Mouse (Mus musculus): Measurements from ENCODE around the gene Babam1. TPM values are rescaled to one million over a fixed set of nuclear protein-coding genes. Genes with fewer than 3 reads are reported as not detected.

Gene Babam1
- polyA plus RNA-seq, 1 experiment from 2014 or later: 66.8 TPM

GRCm38 (mm10) chr8:71403107-71403885, 6.6 kb downstream of the Babam1 start:
- 0 out of 2 replicates have a peak, but pooled peaks cover 4% of the 10 kb centered on the region for H3K4me1 ChIP-seq (replicated peaks; ENCODE audit: control insufficient read depth, insufficient read depth, low read length)
- H3K9ac ChIP-seq (ENCODE audit: low read depth, low read length): no peak overlapping the region
- H3K27ac ChIP-seq (ENCODE audit: low read depth, low read length): peak overlapping the region; percentile 35; the same call in 1 of the 2 replicates
- H3K9me3 ChIP-seq (ENCODE audit: control insufficient read depth): no peaks in the 10 kb centered on the region
- H3K4me2 ChIP-seq (replicated peaks; ENCODE audit: low read depth): no peak overlapping the region
- peak; percentile 68 for ATAC-seq
- no peak for TF ChIP-seq CTCF (IDR thresholded peaks at IDR 0.05; ENCODE audit: low read depth)
- H3K36me3 ChIP-seq (ENCODE audit: control insufficient read depth, insufficient read depth): peaks cover 18% of the 10 kb centered on the region
- 28% methylated on average over 6 of the region's 6 CpGs for WGBS
- H3K4me3 ChIP-seq (ENCODE audit: low read depth, low read length): no peak overlapping the region
- no peaks in the 10 kb centered on the region for H3K27me3 ChIP-seq (replicated peaks; ENCODE audit: control insufficient read depth, insufficient read depth, low read length)

DNA sequence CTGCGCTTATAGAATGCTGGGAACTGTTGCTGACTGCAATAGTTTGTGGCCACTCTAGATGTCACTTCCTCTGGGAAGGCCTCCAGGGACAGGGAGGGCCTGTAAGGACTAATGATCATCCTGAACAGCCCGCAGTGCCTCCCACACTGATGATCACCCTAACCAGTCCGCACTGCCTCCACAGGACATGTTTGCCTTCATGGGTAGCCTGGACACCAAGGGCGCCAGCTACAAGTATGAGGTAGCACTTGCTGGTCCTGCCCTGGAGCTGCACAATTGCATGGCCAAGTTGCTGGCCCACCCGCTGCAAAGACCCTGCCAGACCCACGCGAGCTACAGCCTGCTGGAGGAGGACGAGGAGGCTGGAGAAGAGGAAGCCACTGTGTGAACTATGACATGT, 7.3 kb downstream of the Babam1 start:
- Histone ChIP-seq H3K4me2 (replicated peaks; ENCODE audit: low read depth) (no peak overlapping the region), H3K27ac (ENCODE audit: low read depth, low read length) (no peak overlapping the region), H3K4me1 (replicated peaks; ENCODE audit: control insufficient read depth, insufficient read depth, low read length) (0 out of 2 replicates have a peak, but pooled peaks cover 4% of the 10 kb centered on the region), H3K9me3 (ENCODE audit: control insufficient read depth) (no peaks in the 10 kb centered on the region), H3K9ac (ENCODE audit: low read depth, low read length) (no peak overlapping the region), H3K36me3 (ENCODE audit: control insufficient read depth, insufficient read depth) (peaks cover 17% of the 10 kb centered on the region), H3K4me3 (ENCODE audit: low read depth, low read length) (no peak overlapping the region), H3K27me3 (replicated peaks; ENCODE audit: control insufficient read depth, insufficient read depth, low read length) (no peaks in the 10 kb centered on the region)
- no peak for TF ChIP-seq CTCF (IDR thresholded peaks at IDR 0.05; ENCODE audit: low read depth)
- no peak for ATAC-seq
- 86% methylated on average over 8 of the region's 8 CpGs for WGBS

DNA sequence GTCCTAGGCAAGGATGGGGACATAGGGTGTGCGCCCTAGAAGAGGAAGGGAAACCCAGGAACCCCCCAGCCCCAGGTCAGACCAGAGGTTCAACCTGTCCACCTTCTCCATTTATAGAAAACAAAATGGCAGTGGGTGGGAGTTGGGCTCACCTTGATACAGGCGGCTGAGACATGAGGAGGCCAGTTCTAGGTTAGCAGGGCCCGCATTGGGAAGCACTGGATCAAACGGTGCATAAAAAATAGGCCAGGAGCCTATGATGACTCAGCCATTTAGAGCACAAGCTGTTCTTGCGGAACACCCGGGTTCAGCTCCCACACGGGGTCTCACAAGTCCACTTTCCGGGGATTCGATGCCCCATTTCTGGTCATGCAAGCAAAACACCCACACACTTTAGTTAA, 8.3 kb downstream of the Babam1 start:
- 88% methylated on average over 9 of the region's 9 CpGs for WGBS
- no peak for TF ChIP-seq CTCF (IDR thresholded peaks at IDR 0.05; ENCODE audit: low read depth)
- H3K4me2 ChIP-seq (replicated peaks; ENCODE audit: low read depth): peak overlapping the region; percentile 98
- no peak overlapping the region for H3K27ac ChIP-seq (ENCODE audit: low read depth, low read length)
- ATAC-seq: no peak
- no peaks in the 10 kb centered on the region for H3K27me3 ChIP-seq (replicated peaks; ENCODE audit: control insufficient read depth, insufficient read depth, low read length)
- H3K9ac ChIP-seq (ENCODE audit: low read depth, low read length): no peak overlapping the region
- 0 out of 2 replicates have a peak, but pooled peaks cover 4% of the 10 kb centered on the region for H3K4me1 ChIP-seq (replicated peaks; ENCODE audit: control insufficient read depth, insufficient read depth, low read length)
- H3K9me3 ChIP-seq (ENCODE audit: control insufficient read depth): no peaks in the 10 kb centered on the region
- H3K4me3 ChIP-seq (ENCODE audit: low read depth, low read length): no peak overlapping the region
- H3K36me3 ChIP-seq (ENCODE audit: control insufficient read depth, insufficient read depth): peaks cover 13% of the 10 kb centered on the region; the same call in 1 of the 2 replicates

DNA sequence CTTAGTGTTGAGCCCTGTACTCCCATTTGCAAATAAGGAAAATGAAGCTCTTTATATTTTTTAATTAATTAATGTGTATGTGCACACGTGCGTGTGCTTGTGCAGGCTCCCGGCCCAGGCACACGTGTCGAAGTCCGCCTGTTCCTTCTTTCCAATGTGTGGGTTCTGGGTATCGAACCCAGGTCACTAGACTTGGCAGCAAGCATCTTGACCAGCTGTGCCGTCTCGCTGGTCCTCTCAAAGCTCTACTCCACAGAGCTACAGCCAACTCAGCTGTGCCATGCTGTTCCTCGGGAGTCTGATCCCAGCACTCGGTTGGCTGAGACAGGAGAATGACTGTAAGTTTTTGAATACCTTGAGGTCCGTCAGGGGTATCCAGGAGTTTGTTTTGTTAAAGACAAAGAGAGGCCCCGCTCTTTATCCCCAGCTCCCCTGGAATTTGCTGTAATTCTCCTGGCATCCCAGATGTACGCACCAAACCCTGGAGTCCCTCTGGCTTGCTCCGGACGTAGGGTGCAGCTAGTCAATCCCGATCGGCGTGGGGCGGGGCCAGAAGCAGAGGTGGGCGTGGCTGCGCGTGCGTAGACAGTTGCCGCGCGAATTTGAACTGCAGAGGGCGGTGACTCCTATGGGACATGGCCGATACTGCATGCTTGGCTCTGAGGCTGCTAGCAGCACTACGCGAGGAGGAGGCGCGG, 8.9 kb downstream of the Babam1 start, which contains the start of gene Ankle1:
Gene Ankle1 (plus strand): TSS at position 610 of the 698 bp plus-strand sequence.
- no peaks in the 10 kb centered on the region for H3K27me3 ChIP-seq (replicated peaks; ENCODE audit: control insufficient read depth, insufficient read depth, low read length)
- peak within 1 kb of the TSS; percentile 58 for H3K9ac ChIP-seq (ENCODE audit: low read depth, low read length)
- peak; percentile 84 for TF ChIP-seq CTCF (IDR thresholded peaks at IDR 0.05; ENCODE audit: low read depth)
- H3K4me2 ChIP-seq (replicated peaks; ENCODE audit: low read depth): peak within 1 kb of the TSS; percentile 98
- peak; percentile 80 for ATAC-seq
- 14% methylated on average over 33 of the region's 33 CpGs for WGBS
- H3K4me1 ChIP-seq (replicated peaks; ENCODE audit: control insufficient read depth, insufficient read depth, low read length): 0 out of 2 replicates have a peak, but pooled peaks cover 4% of the 10 kb centered on the region
- H3K36me3 ChIP-seq (ENCODE audit: control insufficient read depth, insufficient read depth): peaks cover 12% of the 10 kb centered on the region; the same call in 1 of the 2 replicates
- no peak within 1 kb of the TSS; the same call in 1 of the 2 replicates for H3K27ac ChIP-seq (ENCODE audit: low read depth, low read length)
- no peaks in the 10 kb centered on the region for H3K9me3 ChIP-seq (ENCODE audit: control insufficient read depth)
- H3K4me3 ChIP-seq (ENCODE audit: low read depth, low read length): peak within 1 kb of the TSS; percentile 59

DNA sequence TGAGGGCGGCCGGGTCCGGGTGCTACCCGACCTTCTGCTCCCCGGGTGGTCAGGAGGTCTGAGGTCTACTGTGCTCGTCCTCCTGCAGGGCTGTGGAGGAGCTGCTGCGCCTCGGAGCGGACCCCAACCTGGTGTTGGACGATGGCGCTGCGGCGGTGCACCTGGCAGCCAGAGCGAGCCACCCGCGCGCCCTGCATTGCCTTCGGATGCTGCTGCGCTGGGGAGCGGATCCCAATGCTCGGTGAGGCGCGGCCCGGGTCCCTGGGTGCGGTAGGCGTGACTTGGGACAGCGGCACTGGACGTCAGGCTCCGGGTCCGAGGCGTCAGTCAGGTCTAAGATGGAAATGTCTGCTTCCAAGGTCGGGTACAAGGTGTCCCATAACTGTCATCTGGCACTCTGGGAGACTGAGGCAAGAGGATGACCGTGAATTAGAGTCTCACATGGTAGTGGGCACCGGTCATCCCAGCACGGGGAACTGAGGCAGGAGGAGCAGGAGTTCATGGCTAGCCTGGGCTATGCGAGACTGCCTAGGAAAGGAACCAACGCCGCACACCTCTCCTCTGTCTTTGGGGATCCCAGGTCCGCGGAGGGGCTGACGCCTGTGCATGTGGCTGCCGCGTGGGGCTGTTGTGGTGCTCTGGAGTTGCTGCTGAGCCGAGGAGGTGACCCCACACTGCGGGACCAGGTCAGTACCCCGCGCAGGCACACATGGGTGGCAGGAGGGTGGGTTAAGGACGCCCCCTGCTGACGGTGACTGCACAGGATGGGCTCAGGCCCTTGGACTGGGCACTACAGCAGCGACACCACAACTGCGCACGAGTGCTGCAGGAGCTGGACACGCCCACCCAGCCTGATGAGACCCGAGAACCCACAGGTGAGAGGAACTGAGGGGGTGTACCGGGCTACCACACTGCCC, 9.7 kb downstream of the Babam1 start:
- peak overlapping the region; percentile 98 for H3K4me2 ChIP-seq (replicated peaks; ENCODE audit: low read depth)
- H3K27ac ChIP-seq (ENCODE audit: low read depth, low read length): no peak overlapping the region
- peak; percentile 94 for TF ChIP-seq CTCF (IDR thresholded peaks at IDR 0.05; ENCODE audit: low read depth)
- no peaks in the 10 kb centered on the region for H3K27me3 ChIP-seq (replicated peaks; ENCODE audit: control insufficient read depth, insufficient read depth, low read length)
- ATAC-seq: peak; percentile 58
- peak overlapping the region; percentile 59 for H3K4me3 ChIP-seq (ENCODE audit: low read depth, low read length)
- peak overlapping the region; percentile 58 for H3K9ac ChIP-seq (ENCODE audit: low read depth, low read length)
- H3K36me3 ChIP-seq (ENCODE audit: control insufficient read depth, insufficient read depth): peaks cover 12% of the 10 kb centered on the region; the same call in 1 of the 2 replicates
- under 1% methylated on average over 55 of the region's 55 CpGs for WGBS
- 0 out of 2 replicates have a peak, but pooled peaks cover 4% of the 10 kb centered on the region for H3K4me1 ChIP-seq (replicated peaks; ENCODE audit: control insufficient read depth, insufficient read depth, low read length)
- no peaks in the 10 kb centered on the region for H3K9me3 ChIP-seq (ENCODE audit: control insufficient read depth)

All from intestine, postnatal 0 days (tissue).